Mouse (Mus musculus) spleen, postnatal 4 days (tissue): Measurements from ENCODE around the gene Ppil3.

Experiments used
- DNase-seq, 2 experiments: peaks; one replicate each; pipeline ENCODE4 v3.0.0; 2022; ENCODE audit warnings: low spot score in 2 of 2

Gene Ppil3

DNA sequence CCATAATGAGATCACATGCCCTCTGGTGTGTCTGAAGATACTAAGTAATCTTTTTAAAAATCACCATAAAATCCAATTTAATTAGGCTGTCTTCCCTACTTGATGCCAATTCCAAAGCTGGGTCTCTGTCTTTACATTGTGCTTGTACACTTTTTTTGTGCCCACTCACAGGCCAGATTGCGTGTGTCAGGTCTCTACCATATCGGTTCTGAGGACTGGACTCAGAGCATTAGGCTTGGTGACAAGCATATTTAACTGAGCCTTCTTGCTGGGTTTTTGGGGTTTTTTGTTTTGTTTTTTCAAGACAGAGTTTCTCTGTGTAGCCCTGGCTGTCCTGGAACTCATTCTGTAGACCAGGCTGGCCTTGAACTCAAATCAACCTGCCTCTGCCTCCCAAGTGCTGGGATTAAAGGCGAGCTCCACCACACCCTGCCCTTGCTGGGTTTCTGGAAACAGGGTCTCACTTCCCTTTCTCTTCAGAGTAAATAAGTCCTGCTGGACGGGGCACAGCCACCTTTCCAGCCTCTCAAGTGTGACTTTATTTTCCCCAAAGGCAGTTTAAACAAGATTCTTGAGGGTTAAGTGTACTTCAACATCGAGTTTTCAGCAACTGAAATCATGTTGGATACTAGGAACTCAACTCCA is 35.6 kb downstream of the Ppil3 start:
- DNase-seq, result peak in 1 of 2 experiments; percentile 59

DNA sequence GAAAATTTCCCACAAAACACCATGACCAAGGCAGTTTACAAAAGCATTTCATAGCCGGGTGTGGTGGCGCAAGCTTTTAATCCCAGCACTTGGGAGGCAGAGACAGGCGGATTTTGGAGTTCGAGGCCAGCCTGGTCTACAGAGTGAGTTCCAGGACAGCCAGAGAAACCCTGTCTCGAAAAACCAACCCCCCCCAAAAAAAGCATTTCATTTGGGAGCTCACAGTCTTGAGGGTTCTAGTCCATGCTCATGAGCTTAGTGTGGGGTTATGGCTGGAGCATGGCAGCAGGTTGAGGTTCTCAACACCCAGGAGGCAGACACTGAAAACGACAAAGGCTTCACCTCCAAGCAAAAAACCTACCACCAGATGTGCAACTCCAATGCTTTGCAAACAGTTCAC is 37.1 kb downstream of the Ppil3 start:
- DNase-seq, result peak in 1 of 2 experiments; percentile 48

DNA sequence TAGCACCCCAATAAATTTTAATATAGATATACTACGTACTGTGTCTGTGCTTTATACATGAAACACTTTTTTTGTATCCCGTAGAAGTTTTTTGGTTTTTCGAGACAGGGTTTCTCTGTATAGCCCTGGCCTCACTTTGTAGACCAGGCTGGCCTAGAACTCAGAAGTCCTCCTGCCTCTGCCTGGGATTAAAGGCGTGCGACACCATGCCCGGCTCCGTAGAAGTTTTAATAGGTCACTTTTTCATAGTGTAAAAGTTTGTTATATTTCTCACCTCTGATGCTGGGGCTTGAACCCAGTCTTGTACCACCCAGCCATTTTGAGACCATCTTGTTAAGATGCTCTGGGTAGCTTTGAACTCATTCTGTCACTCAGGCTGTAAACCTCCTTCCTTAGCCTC is 38.0 kb downstream of the Ppil3 start:
- peak in 1 of 2 experiments; percentile 44 for DNase-seq

DNA sequence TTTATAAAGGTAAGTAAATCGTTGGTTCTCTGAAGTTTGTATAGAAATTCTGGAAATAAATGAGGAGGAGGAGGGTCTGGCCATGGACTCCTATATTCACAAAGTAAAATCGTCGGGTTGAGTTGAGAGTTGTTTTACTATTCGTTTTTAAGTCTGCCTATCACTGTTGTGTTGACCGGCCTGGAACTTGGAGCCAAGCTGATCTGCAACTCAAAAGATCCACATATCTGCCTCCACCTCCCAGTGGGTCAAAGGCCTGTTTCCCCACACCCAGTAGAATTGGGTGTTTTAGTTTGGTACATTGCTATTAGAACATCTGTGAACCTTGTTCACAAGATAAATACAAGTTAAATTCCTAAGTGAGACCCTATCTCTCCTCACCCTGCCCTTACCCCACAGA is 41.5 kb downstream of the Ppil3 start:
- DNase-seq, result peak in 1 of 2 experiments; percentile 32

DNA sequence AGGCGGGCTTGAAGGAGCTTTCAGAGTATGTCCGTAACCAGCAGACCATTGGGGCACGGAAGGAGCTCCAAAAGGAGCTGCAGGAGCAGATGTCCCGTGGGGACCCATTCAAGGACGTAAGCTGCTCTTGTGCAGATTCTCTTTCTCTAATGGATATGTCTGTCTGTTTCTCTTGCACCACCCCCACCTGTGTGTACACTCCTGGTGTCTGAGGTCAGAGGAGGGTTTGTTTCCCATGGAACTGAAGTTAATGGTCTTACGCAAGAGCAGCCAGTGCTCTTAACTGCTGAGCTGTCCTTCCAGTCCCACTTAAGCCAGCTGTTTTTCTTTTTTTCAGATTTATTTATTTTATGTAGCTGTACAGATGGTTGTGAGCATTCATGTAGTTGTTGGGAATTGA is 43.9 kb downstream of the Ppil3 start:
- DNase-seq, result peak in 1 of 2 experiments; percentile 47

DNA sequence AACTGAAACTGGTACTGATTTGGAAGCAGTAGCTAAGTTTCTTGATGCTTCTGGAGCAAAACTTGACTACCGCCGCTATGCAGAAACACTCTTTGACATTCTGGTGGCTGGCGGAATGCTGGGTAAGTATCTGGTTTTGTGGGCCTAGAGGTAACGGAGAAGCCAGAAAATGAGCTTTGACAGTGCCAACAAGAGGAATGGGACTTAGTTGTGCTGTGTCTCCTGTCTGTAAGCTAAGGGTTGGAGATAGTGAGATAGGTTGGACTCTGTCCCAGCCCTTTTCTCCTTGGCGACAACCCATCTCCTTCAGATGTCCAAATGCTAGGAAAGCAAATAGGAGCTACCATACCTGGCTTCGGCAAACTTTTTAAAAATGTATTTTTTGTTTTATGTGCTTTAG is 47.6 kb downstream of the Ppil3 start:
- no peak for DNase-seq

DNA sequence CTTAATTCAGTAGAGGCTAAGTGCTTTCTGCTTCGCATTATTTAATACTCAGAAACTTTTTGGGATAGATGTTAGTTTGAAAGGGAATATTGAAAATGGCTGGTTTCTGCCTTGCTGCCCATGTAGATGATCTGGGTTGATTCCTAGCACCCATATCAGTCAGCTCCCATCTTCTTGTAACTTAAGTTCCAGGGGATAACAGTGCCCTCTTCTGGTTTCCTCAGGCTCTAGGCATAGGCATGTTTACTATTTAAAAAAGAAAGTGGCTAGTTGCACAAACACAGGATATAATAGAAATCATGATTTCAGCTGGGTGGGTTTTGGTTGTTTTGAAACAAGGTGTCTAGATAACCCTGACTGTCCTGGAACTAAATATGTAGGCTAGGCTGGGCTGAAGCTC is 49.1 kb downstream of the Ppil3 start:
- no peak for DNase-seq

DNA sequence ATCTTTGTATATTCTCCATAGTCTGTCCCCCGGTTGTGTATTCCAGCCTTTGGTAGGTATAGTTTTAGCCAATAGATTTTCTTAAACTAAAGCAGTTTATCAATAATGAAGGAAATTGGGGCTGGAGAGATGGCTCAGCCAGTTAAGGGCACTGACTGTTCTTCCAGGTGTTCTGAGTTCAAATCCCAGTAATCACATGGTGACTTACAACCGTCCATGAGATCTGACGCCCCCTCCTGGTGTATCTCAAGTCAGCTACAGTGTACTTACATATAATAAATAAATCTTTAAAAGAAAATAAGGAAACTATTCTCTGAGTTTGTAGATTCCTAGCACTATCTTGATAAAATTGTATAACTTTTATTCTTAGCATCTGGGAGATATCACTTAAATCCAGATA is 49.9 kb downstream of the Ppil3 start:
- no peak for DNase-seq

DNA sequence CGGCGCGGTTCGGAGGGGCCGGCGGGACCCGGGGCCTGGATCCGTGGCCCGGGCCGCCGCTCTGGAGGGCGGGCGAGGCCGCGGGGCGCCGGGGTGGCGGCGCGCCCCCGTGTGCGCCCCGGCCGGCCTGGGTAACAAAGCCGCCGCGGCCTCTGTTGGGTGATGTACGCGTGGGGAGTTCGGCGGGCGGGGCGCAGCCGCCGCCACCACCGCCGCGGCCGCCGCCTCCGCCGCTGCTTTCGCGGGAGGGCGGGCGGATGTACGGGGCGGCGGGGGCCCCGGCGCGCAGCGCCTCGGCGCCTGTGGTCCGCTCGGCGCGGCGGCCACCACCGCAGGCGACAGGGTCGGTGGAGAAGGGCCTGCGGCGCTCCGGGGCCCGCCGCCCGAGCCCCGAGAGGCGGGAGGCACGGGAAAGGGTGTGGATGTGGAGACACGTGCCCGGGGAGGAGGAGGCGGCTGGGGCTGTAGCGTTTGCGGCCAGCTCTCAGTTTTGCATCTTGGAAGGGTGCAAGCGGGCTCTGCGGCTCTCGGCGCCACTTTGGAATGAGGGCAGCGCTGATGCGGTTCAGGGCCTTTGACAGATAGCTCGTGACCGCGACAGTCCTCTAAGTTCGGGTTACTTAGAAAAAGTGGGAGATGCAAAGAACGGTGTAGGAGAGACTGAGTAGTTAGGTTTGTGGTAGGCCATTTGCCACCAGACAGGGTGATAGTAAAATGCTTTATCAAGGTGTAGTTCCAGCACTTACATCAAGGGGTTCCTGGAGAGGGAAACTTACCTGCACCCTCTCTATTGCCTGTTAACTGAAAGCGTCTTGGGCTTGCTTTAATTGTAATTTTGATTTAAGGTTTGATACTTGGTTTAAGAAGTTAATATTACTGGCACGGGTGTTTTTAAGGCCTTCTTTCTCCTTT is 51.7 kb downstream of the Ppil3 start:
- peak; percentile 59 to 81 for DNase-seq

DNA sequence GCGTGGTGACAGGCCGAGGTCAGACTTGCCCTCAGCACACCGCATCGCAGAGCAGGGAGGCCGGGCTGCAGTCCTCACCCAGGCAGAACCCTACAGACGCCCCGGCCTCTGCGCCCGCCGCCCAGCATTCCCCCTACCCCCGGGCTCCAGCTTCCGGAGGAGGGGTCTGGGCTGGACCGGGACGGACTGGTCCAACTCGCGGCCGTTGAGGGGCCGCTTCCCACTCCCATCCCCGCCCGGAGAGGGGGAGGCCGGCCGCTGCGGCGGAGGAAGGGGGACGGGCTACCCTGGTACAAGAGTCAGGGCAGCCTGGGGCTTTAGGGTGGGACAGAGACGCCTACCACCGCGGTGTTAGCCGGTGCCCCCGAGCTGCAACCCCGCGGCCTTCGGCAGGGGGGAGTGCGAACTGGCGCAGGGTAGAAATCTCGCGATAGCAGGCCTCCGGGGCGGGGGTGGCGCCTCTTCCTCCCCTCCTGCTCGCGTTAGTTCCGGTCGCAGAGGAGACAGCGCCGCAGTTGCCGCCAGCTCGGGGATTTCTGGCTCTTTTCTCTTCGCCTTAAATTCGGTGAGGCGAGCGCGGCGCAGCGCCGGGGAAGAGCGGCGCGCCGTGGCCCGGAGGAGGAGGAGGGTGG is 52.5 kb downstream of the Ppil3 start, which contains the start of gene Bzw1:
TSS of gene Bzw1 (plus strand) at position 247 of the 632 bp plus-strand sequence.
- peak; percentile 94 to 97 for DNase-seq

DNA sequence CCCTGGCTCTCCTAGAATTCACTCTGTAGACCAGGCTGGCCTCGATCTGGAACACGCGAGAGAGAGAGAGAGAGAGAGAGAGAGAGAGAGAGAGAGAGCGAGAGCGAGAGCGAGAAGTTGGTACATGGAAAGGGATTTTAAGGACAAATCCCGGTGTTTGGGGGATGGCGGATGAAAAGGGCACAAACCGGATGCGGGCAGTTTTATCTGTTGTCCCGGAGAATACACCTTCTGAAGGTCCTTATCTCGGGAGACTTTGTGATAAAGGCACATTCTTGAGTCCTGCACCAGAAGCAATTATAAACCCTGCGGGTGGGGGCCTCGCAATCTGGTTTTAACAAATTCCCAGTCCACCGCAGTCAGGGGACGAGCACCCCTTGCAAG is 53.0 kb downstream of the Ppil3 start:
- no peak for DNase-seq

DNA sequence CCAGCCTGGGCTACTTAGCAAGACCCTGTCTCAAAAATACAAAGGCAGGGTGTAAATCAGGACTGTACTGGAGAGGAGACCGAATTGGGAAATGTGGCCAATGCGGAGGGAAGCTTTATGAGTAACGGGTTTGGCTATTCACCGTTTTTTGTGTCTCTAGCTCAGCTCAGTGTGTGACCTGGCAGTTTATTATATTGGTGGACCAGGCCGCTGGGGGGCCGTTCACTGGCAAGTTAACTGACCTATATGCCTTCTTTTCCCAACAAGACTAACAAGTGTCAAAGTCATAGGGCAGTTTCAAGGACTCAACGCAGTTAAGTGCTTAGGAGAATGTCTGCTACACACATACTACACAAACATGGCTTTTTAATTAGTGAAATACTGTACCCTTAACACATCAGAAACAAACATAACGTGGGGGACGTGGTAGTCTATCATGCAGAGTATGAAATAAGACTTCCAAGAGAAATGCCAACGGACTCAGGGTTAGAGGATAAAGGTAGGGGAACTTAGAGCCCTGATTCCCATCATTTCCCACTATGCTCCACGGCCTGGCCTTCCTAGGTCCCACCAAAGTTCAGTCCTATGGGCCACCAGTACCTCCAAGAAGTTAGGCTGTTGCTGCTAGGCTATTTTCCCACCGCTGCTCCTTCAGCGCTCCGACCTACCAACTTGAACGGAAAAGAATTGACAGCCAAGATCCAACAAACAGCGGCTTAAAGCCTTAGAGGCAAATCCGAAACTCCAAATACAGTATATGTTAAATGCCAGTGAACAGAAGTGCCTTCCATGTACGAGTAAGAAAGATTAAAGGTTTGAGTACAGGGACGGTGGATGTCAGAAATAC is 53.6 kb downstream of the Ppil3 start:
- DNase-seq, result no peak

DNA sequence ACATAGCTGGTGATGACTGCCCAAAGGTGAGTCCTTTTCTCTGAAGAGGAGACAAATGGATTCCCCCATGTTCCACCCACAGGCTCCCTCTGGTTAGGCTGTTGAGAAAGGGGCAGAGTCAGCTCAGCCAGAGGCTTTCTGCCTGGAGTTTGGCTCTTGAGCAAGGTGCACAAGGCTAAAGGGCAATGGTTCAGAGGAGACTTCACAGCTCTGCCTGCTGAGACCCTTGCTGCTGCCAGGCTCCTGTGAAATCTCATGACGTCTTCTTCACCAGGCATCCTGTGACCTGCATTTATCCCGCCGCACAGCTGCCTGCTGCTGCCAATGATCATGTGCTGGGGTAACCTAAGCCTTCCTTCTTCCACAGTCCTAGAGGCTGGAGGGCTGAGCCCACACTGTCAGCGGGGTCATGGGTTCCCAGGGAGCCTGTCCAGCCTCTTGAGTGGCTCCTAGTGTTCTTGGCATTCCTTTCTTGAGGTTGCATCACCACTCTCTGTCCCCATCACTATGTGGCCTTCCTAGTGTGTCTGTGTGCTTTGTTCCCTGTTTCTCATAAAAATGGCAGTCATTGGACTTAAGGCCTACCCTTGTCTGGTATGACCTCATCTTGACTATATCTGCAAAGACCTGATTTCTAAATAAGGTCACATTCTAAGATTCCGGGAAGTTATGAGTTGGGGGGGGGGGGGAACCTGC is 62.6 kb downstream of the Ppil3 start:
- DNase-seq, result no peak
